Mouse (Mus musculus) urinary bladder, postnatal 14 days (tissue): Measurements from ENCODE around the gene Bicdl1.
"Not testable (repeated sequence)": the region's sequence is repeated elsewhere in the genome, so short reads cannot be mapped to it uniquely, and the experiment has no call there.

ENCODE experiments used
- DNase-seq: peaks from one replicate; pipeline ENCODE4 v3.0.0; 2021; ENCODE audit warnings: low spot score

The Bicdl1 gene

DNA sequence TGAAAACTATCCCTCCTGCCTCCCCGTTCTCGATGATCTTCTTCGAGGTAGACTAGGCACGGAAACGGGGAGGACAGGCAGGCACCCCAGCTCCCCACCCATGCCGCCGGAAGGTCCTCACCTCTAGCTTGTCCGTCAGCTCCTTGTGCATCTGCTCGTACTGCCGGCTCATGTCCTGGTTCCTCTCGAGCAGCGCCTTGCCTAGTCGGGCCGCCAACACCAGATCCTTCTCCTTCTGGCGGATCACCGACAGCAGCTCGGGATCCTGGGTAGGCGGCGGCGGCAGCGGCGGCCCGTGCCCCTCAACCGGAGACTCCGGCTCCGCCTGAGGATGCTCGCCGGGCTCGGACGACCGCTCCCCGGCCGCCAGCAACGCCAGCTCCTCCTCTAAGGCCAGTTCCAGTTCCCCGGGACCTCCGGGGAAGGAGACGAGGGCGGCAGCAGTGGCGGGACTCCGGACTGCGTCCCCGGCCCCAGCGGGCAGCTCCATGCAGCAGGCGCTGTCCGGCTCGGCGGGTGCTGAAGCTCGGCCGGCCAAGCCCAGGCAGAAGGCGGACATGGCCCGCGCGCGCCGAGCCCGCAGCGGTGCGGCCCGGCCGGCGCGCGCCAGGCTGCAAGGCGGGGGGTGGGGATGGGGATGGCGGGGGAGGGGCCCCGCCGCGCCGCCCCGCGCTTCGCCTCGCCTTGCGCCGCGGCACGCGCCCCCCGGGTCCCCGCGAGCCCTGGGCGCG, at the start of gene Bicdl1:
Gene Bicdl1 (minus strand): TSS at position 621 of the 731 bp plus-strand sequence.
- DNase-seq, result peak; percentile 91

DNA sequence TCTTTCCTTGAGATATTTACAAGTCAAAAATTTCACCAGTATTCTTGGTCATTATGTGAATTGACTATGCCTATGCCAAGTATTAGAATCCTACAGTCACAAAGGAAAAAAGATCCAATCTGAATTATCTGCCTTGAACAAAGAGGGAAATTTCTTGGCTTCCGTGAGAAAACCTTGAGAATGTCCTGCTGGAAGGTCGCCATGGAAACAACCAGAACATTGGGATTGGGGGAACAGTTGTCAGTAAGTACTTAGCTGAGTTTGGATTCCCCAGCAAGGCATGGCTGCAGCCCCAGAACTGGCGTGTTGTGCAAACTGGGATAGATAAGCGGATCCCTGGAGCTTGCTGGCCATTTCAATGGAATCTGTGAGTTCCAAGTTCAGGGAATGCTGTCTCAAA, 45.5 kb upstream of the Bicdl1 start:
- DNase-seq, result no peak

DNA sequence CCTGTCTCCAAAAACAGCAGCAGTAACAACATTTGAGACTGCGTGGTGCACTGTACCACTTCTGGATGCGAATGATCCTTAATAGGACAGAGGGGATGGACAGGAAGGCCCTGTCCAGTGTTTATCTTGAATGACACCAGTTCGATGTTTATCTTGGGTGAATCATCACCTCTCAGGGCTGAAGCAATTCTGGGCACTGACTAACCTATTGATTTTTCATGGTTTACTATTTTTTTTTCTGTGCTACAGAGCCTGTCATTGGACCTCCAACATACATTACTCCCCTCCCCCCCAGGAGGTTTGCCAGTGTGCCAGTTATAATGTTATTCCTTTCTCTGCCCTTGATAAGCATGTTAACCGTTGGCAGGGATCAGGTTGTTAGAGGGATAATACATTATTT, 43.9 kb upstream of the Bicdl1 start:
- DNase-seq, result no peak

DNA sequence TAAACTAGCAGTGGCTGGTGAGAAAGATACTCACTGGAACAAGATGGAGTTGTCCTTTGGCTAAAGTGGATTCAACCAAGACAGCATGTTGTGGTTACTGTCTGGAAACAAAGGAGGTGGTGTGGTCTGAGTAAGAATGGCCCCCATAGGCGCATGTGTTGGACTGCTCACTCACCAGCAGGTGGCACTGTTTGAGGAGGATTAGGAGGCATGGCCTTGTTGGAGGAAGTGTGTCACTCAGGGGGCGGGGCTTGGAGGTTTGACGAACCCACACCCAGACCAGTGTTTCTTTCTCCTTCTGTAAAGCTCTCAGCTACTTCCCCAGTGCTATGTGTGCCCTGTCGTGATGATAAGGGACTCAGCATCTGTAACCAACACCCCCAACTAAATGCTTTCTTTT, 38.6 kb upstream of the Bicdl1 start:
- DNase-seq, result no peak

DNA sequence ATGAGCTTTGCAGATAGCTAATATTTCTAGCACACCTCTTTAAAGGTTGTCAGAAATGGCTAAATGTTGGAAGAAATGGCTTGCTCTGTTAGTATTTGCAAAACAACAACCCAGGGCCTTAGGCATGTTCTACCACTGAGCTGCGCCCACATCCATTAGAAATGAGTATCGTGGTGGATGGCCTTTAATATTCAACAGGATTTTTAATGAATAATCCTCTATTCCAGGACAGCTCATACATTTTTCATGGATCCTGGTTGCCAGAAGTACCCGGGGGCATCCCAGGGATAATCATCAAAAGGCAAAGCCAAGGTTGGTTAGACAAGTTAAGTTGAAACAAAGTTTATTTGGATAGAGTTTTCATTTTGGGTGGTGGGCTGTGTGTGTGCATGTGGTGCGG, 37.7 kb upstream of the Bicdl1 start:
- no peak for DNase-seq

DNA sequence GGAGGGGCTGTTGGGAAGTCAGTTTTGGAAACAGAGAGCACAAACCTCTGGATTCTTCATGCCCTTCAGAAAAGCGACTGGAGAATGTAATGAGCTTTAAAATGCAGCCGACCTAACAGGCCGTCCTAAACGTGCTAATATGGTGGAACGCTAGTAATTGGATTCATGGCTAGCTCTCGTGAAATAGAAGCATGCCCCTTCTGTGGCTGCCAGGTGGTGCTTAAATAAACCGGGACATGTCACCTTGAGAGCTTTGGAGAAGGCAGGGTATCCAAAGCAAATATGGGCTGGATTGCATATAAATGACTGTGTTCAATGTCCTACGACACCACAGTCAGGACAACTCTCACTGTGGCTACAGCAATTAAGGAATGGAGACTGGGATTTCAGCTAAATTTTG, 35.4 kb upstream of the Bicdl1 start:
- no peak for DNase-seq

DNA sequence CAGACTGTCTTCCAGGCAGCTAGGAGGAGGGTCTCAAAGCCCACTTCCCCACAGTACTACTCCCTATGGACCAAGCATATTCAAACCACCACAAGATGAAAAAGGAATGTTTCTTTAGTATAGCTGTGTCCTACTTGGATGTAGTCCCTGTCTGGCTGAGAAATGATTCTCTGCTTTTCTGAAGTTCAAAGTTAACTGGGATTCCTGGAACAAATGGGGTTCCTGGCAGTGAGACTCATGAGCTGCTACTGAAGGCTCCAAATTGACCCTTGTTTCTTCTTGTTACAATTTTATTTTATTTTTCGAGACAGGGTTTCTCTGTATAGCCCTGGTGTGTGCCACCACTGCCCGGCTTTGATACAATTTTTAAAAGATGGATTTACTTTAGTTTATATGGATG, 32.6 kb upstream of the Bicdl1 start:
- no peak for DNase-seq

DNA sequence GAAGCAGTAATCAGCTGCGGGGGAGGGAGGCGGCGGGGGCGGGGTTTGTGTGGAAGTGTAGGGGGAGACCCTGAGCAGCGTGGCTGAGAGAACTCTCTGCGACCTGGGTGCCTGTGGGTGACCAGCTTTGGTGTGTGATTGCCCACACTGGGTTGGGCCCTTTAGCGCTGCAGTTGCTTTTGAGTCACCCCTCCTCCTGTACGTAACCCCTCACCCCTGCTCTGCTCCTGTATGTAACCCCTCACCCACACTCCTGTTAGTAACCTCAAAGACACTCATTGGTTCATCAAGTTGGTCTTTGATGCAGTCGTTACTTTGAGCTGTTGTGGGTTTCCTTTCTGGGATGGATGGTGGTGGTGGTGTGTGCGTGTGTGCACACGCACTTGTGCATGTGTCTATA, 29.5 kb upstream of the Bicdl1 start:
- no peak for DNase-seq

DNA sequence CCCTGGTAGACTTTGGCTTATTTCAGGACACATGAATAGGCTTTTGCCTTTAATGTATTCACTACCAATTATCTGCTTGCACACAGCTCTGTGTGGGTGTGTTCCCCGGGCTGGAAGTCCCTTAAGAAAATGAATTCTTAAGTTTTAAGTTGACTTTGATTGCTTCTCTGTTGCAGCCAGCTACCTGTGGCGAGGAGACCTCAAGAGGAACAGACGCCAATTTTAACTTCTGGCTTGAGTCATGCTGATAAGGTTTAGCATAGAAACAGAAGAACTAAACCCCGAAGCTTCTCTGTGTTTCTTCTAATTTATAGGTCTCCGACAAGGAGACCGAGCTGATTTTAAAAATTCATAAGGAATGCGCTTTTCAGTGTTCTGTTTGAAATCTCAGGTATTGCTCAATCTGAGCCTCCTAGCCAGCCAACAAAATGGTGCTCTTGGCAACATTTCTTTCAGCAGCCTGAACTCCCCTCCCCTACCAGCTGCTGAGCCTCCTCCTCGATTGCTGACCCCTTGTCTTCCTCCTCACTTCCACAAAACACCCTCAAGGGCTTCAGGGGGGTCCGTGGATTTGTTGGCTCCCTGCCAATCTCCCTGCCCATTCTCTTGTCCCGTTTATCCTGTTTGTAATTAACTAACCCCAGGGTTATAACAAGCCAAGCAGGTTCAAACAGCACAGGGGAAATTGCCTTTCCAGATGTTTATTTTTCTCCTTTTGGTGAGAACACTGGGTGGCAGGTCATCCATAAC, 27.2 kb upstream of the Bicdl1 start:
- no peak for DNase-seq

DNA sequence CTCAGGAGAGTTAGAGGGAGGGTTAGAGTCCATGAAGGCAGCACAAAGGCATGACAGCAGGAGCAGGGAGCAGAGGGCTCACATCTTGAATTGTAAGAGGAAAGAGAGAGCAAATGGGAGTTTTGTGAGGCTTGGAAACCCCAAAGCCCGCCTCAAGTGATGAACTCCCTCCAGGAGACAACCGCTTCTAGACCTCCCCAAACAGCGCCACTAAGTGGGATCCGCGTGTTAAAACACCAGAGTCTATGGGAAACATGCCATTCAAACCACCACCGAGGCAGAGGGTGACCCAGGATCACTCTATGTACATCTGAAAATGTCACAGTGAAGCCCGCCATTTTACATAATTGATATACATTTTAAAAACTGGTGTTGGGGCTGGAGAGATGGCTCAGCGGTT, 26.1 kb upstream of the Bicdl1 start:
- no peak for DNase-seq

DNA sequence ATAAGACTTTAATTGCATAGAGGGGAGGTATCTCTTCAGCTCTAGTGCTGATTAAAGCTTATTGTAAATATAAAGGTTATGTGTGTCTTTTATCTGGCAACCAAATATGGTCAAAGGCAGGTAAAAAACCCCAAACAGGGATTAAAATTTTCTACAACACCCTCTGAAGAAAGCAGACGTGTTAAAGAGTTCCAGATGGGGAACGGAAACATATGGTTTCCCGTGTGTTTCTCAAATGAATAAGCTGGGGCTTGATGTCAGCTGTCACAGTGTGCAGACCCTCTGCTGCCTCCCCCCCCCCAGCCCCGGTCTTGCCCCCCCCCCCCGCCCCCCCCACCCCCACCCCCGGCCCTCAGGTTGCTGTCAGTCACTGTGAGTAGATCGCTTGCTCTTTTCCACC, 24.1 kb upstream of the Bicdl1 start:
- no peak for DNase-seq

DNA sequence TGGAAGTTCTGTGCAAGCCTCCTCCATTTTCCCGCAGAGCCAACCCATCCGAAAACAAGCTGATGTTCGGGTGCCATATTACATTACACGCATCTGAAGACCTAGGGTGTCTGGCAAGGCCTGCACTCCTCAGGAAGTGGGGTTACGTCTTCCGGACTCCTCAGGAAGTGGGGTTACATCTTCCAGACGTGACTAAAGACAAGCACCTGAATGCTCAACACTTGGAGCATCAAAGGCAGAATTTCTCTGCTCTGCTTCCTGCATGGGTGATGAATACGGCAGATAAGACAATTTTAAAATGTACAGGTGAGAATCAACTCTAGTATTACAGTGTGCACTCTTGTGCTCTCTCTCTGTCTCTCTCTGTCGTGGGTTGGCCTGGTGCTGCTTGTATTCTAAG, 23.4 kb upstream of the Bicdl1 start:
- DNase-seq, result no peak

DNA sequence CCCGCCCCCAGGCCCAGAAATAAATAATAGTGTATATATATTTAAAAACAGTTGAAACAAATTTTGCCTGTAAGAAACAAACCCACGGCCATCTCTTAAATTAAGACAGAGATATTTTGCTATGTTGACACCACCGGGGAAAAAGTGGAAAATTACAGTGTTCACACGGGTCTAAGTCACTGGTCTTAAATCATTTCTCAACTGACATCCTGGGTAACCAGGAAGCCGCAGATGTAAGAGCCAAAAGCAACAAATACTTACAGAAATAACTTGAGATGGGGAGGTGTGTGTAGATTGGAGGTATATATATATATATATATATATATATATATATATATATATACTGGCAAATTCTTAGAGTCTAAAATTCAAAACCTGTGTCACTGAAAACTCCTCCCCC, 21.5 kb upstream of the Bicdl1 start:
- no peak for DNase-seq

DNA sequence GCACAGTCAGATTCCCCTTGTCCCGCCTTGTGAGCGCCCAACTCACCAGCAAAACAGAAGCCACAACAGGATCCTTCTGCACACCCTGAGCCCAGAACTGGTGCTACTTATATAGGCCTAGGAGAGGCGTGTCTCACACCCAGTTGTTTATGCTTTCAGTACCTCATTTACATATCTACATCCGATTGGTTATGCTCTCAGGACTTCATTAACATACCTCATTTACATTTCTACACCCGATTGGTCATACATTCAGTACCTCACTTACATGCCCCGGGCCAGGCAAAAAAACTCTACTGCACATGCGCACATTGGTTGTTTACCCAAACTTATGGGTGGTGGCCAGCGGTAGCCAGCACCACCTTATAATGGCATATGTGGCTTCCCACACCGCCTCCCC, 20.5 kb upstream of the Bicdl1 start:
- DNase-seq, result not testable (repeated sequence)

DNA sequence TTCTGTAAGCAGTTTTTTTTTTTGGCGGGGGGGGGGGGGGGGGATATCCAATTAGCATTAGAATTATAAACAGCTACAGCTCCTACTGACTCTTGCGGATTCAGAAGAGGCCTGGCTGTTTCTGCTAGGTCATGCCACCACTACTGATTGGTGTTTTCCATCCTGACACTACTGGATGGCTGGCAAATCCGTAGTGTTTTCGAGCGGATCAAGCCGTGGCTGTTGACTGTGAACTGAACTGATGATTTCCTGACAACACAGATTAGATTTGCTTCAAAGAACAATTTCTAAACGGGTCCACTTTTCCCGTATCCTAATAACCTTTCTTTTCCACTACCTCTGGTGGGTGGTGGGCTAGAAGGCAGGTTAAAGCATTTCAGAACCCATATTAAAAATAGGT, 16.9 kb upstream of the Bicdl1 start:
- no peak for DNase-seq

DNA sequence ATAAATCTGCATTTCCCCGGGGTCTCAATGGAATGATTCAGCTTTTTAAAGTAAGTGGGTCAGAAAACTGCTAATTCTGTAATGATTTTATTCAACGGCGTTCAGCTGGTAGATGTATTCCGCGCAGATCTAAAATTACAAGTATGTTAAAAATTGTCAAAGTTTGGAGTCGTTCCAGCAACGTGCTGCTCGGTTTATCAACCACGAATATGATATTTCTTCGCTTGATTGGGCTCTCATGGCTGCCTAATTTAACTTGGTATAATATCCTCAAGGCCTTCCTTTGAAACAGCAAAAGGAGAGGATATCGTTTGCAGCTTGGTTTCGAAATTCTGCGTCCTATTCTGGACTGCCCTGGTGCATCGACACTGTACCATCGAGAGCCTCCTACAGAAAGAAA, 13.9 kb upstream of the Bicdl1 start:
- DNase-seq, result no peak

DNA sequence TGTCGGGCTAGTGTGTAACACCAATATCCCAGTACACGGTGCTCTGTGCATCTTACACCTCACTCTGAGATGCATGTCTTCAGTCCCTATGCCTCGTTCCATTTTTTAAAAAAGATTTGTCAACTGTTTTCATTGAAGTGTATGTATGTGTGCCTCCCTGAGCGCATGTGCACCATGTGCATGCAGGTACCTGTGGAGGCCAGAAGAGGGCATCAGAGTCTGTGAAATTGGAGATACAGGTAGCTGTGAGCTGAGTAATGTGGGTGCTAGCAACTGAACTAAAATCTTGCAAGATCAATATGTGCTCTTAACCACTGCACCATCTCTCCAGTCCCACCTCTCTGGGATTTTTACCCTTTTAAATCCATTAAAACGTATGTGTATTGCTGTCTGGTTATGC, 6.6 kb upstream of the Bicdl1 start:
- no peak for DNase-seq

DNA sequence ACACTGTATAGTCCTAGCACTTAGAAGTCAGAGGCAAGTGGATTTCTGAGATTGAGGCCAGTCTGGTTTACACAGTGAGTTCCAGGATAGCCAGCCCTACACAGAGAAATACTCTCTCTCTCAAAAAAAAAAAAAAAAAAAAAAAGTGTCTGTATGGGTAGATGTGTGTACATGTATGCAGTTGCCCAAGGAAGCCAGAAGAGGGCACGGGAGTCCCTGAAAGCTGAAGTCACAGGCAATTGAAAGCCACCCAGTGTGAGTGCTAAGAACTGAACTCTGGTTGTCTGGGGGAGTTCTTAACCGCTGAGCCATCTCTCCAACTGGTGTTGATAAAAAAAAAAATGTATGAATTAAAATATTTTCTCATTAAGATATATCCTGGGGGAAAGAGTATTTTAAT, 3.1 kb upstream of the Bicdl1 start:
- no peak for DNase-seq

DNA sequence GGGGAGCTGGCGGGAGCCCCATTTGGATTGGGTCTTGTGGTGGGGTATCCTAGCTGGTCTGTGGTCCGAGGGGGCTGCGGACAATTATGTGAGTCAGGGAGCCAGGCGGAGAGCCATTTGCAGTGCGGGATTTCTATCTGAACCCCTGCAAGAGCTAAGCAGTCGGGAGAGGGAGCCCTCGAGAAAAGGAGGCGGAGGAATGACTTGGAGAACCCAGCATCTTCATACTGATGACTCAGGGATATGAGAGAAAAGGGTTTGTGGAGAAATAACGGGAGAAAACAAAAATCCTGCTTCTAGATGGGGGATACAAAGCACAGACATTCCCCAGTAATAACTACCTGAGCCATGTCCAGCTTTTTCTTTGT, 1.4 kb upstream of the Bicdl1 start:
- peak; percentile 68 for DNase-seq

DNA sequence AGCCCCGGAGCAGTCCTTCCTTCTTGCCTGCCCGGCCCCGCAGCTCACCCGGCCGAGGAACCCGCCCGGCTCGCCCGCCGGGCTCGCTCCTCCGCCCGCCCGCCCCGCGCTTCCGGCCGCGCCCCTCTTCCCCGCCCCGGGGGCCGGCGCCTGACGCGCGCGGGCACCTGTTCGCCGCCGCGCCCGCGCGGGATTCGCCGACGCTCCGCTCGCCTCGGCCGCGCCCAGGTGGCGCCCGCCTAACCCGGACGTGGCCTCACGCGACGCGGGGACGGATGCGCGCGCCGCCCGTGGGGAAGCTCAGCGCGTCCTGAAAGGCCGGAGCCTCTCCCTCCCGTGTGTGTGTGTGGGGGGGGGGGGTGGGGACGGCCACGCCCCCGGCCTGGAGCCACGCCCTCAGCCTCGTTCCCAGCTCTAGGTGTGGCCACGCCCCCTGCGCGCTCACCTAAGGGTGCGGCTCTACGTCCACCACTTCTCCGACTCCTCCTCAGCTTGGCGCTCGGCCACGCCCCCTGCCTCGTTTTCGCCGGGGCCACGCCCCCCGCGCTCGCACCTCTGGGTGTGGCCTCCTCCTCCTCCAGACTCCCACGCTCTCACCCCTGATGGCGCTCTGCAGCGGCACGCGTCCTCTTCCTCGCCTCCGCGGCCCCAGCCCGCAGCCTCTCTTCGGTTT, 891 bp upstream of the Bicdl1 start:
- peak; percentile 94 for DNase-seq

DNA sequence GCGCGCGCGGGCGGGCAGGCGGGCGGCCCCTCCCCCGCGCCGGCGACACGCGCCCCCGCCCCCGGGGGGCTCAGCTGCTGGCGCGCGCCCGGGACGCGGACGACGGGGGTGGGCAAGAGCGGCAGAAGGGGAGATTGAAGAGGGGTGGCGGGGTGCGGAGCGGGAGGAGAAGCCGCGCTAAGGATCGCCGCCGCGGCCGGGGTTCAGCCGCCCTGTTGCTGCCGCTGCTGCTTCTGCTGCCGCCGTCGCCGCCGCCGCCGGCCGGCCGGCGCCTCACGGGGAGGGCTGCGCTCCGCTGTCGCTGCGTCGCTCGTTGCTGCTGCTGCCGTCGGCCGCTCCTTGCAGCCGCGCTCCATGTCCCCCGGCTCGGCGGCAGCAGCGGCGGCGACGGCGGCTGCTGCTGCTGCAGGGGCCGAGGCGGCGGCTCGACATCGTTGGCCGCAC, 333 bp upstream of the Bicdl1 start:
- no peak for DNase-seq

DNA sequence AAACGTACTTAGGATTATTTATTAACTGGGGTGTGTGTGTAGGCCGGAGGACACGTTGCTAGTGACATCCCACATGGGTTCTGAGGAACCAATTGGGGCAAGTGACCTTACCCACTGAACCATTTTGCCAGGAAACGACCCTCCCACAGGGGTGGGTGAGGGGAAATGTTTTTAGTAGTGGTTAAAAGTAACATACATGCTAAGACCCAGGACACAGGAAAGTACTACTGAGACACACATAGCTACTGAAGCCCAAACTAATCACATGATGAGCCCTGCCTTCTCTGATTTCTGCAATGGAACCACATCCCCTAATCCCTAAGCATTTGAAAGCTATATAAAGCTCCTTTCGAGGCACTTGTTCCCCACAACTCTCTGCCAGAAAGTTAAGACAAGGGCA, 1.1 kb downstream of the Bicdl1 start:
- DNase-seq, result no peak

DNA sequence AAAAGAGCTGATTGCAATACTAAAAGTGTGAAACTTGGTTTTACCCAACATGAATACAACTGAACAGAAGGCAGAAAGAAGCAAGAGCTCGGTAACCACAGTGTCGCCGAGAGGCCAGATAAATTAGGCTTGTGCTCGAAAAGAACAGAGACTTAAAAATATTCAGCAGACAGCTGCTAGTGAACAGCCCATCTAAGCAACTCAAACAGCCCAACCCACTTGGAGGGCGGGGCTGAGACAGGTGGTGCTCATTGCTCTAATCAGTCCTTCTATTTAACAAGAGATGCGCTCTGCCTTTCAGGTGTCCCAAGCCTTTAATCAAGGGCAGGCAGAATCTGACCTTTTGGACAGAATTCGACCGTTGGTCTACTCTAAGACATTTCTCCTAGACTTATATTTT, 4.8 kb downstream of the Bicdl1 start:
- DNase-seq, result no peak
